Mouse (Mus musculus) gastrocnemius, postnatal 4 days (tissue): Measurements from ENCODE around the gene H2-T23. TPM values are rescaled to one million over a fixed set of nuclear protein-coding genes. Genes with fewer than 3 reads are reported as not detected.
A peak's percentile ranks its signal among the peaks of the same experiment; 100 is the strongest.
"Not testable (repeated sequence)": the region's sequence is repeated elsewhere in the genome, so short reads cannot be mapped to it uniquely, and the experiment has no call there.

Experiments used
- DNase-seq, 2 experiments: peaks; one replicate each; pipeline ENCODE4 v3.0.0; 2021 to 2022; ENCODE audit warnings: low spot score in 2 of 2, mixed read lengths in 2 of 2
- total RNA-seq, 2 experiments: library from RNA; stranded (reverse); gene quantifications; 2 replicates each; pipeline ENCODE4 v1.2.3; 2021

H2-T23 gene
- total RNA-seq, 2 experiments from 2014 or later, result 5.0 to 5.7 TPM

DNA sequence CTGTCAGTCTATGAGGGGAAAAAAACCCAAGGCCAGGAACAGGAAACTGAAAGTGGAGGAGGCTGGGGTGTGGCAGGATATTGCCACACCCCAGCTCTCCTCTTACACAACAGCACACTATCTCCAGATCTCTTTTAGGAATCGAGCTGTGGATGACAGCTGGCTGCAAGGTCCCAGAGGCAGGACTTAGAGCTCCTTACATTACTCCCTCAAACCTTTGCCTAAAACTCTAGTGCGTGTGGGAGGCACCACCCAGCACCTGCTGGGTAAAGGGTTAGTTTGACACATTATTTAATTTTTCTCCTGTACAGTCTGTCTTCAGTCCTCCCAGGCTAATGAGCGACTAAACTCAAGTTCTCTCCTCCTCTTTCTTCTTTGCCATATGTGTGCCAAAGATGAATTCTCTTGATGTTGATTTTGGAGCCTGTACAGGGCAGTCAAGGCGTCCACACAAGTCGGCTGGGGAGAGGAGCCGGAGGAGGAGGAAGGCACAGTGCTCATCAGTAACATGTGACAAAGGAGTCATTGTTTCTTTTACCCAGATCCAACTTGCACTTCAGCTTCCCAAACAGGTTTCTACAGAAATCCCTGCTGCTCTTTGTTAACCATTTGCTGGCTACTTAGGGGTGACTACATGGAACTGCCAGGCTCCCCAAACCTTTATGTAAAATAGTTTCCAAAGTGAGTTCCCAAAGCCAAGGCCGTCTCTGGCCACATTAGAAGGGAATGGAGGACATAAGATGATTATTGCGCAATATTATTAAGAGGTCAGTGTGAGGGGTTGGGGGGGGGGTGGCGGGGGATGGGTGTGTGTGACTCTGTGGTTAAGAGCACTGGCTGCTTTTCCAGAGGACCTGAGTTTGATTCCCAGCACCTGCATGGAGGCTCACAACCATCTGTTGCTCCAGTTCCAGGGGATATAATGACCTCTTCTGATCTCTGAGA lies 8.7 kb downstream of the H2-T23 start:
- no peak for DNase-seq

DNA sequence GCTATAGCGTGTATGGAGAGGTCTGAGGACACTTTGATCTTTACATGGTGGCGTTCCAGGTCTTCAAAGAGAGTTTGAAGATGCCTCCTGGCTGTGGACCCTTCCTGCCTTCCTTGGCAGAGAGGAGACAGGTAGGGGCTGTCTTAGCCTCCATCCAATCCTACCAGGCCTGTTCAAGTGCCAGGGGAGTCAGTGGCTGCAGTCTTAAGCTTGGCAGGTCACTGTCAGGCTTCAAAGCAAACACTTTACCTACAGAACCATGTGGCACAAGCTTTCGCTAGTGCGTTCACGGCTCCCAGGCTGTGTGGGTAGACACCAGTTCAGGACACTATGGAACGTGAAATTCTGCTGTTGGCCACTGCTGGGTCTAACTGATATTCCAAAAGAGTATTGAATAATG lies 9.7 kb downstream of the H2-T23 start:
- no peak for DNase-seq

DNA sequence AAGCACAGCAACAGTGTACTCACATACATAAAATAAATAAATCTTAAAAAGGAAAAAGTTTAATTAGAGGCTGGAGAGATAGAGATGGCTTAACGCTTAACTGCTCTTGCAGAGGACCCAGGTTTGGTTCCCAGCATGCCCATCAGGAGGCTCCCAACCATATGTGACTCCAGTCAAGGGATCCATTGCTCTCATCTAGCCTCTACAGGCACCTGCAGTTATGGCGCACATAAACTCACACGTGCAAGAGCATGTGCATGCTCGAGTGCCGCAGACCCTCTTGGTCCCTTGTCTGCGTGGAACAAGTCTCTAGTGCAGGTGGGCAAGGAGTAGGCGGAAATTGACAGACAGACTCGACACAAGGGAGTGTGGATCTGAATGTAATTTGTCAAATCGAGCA lies 10.6 kb downstream of the H2-T23 start:
- DNase-seq, result no peak

DNA sequence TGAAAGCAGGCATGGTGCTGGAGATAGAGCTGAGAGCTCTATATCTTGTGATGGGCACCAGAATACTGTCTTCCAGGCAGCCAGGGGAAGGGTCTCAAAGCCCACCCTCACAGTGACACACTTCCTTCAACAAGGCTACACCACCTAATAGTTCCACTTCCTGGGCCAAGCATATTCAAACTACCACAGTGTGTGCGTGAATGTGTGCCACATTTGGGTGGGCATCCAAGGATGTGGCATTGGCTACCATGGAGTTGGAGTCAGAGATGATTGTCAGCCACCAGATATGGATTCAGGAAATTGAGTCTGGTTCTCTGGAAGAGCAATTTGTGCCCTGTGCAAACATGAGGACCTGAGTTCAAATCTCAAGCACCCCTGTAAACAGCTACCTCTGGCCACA lies 11.3 kb downstream of the H2-T23 start:
- no peak for DNase-seq

DNA sequence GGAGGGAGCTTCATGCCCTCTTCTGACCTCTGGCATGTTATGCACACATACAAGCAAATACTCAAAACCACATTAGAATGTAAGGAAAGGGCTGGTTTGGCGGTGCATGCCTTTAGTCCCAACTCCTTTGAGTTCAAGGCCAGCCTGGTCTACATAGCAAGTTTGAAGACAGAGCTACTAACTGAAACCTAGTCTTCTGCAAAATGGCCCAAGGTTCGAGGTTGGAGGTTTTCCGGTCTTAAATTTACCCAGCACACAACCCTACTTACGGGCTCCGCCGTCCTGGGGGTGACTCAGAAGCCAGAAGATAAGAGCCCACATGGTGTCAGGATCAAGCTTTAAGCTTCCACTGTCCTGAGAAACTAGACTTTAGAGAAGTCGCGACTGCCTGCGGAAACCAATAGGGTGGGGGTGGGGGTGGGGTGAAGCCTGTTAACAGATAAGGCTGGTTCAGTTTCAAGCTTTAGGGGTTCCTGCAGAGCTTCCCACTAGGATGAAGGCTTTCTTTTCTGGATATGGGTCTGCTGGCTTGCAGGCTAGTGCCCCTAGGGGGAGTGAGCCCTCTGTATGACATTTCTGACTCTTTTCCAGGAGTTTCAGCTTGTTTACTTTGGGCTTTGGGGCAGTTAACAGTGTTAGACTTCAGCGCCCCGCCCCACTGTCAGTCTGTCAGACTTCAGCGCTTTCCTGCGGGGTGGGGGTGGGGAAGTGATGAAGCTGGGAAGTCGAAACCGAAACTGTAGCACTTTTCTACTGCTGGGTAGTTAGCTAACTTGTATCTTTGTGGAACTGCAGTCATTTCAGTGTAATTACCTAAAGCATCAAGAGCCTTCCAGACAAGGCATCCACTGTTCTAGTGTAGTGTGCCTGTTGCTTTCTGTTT lies 12.2 kb downstream of the H2-T23 start, which contains the start of gene H2-T24:
TSS of gene H2-T24 (minus strand) at position 370 of the 883 bp plus-strand sequence.
- peak in 1 of 2 experiments; percentile 54 for DNase-seq

DNA sequence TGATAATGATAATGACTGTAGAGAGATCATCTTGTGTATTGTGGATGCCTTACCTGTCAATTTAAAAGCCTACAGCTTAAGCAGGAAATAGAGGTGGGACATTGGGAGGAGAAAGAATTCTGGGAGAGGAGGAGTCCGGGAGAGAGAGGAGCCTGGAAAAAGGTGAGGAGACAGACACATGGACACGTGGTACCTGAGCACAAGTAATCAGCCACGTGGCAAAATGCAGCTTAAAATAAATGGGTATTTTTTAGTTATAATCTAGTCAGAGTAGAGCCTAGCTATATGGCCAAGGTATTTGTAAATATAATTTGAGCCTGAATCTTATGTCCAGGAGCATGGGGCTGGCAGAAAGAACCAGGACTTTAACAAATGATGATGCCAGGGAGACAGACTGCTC lies 13.1 kb downstream of the H2-T23 start:
- no peak for DNase-seq

DNA sequence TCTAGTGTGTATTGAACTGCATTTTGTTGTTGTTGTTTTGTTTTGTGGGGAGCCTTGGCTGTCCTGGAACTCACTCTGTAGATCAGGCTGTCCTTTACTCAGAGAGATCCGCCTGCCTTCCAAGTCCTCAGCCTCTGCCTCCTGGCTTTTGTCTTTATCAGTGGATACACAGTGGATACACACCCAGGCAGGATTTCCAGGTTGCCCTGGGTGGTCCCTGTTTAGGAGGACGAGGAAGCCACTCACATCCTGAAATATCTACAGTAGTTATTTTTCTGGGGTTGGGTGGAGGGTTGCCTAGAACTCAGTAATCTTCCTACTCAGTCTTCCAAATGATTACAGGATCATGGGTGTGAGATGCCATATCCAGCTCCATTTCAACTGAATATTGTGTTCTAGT lies 13.7 kb downstream of the H2-T23 start:
- no peak for DNase-seq

DNA sequence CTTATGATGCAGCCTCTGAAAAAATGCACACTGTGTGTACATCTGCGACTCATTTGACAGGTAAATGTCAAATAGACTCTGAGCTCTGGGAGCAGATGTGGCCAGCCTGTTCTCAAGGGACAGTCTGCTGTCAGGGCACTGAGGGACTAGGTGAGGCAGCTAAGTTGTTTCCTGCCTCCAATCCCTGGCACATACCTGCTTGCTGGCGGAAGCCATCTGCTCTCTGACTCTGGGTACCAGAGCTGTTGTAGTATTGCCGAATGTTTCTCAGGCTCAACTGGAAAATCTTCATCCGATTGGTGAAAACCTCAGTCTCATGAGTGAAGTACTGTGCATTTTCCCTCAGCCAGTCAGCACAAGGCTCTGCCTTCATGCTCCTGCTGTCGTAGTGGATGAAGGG lies 15.6 kb downstream of the H2-T23 start:
- no peak for DNase-seq

DNA sequence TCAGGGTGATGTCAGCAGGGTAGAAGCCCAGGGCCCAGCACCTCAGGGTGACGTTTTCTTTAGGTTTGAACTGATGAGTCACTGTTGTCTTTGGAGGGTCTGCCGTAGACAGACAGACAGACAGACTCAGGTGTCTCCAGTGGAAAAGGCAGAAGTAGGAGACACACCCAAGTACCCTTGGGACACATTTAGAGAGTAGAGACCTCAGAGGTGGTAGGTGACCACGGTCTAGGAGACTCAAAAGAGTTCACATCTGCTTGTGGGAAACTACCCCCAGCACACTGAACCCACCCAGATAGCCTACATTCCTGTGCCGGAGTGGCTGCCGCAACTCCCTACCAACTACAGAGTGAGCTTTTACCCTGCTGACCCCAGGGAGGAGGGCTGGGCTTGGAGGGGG lies 17.7 kb downstream of the H2-T23 start:
- DNase-seq, result no peak

DNA sequence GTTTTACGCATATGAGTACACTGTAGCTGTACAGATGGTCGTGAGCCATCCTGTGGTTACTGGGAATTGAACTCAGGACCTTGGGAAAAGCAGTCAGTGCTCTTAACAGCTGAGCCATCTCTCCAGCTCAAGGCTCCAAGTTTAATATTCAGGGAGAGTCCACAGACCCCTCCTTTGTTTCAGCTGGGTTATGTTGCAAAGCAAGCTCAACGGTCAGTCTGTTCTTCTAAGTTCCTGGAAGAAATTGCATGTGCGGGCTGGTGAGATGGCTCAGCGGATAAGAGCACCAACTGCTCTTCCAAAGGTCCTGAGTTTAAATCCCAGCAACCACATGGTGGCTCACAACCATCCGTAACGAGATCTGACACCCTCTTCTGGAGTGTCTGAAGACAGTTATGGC lies 28.2 kb downstream of the H2-T23 start:
- DNase-seq, result not testable (repeated sequence)

DNA sequence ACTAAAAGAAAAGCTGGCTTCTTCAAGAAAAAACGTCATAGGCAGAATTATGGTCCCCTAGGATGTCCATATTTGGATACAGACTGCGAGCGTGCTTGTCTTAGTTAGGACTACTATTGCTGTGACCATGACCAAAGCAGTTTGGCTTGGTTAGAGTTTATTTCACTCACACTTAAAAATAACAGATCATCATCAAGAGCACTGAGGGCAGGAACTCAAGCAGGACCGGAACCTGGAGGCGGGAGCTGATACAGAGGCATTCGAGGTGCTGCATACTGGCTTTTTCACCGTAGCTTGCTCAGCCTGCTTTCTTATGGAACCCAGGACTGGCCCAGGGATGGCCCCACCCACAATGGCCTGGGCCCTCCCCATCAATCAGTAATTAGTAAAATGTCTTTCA lies 29.3 kb downstream of the H2-T23 start:
- no peak for DNase-seq

DNA sequence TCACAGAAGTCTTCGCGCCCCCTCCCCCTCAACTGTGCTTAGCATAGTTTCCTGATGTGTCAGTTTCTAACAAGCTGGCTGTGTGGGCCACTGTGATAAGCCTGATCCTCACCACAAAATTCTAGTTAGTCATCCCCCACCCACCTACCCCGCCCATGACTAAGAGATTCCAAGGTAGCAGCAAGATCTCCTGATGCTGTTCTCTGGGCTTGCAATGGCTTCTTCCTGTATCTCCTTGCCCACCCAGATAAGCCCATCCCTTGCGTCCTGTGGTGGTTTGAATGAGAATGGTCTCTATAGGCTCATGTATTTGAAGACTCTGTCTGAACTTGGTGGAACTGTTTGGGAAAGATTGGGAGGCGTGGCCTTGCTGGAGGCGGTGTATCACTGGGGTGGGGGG lies 30.7 kb downstream of the H2-T23 start:
- DNase-seq, result no peak

DNA sequence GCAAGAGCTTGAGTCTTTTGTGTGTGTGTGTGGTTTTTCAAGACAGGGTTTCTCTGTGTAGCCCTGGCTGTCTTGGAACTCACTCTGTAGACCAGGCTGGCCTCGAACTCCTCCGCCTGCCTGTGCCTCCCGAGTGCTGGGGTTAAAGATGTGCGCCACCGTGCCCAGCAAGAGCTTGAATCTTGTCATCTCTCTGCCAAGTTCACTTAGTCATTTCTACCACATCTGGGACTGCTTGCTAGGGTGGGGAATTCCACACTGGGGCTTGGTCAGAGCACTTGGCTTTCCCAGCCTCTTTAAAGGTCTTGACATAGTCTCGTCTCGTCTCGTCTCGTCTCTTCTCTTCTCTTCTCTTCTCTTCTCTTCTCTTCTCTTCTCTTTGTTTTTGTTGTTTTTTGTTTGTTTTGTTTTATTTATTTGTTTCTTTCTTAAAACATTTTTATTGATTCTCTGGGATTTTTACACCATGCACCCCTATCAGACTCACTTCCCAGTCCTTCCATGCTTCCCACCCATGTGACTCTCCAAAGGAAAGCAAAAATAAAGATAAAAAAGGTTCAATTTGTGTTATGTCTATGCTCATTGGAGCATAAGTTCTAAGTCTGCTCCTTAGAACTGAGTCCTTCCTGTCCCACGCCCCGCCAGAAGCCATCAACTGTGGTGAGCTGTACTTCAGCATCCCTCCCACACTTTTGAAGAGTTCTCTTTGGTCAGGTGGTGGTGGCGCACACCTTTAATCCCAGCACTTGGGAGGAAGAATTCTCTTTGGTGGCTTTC lies 31.3 kb downstream of the H2-T23 start:
- DNase-seq, result no peak

DNA sequence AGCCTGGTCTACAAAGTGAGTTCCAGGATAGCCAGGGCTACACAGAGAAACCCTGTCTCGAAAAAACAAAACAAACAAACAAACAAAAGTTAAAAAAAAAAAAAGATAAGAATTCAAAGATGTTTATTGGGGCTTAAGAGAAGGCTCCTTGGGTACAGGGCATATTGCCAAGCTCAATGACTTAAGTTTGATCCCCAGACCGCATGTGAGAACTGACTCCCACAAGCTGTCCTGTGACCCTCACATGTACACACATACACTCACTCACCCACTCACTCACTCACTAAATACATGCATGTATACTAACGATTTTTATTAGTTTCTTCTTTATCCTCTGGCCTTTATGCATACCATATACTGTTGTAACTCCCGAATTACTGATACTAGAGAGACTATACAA lies 32.3 kb downstream of the H2-T23 start:
- no peak for DNase-seq

DNA sequence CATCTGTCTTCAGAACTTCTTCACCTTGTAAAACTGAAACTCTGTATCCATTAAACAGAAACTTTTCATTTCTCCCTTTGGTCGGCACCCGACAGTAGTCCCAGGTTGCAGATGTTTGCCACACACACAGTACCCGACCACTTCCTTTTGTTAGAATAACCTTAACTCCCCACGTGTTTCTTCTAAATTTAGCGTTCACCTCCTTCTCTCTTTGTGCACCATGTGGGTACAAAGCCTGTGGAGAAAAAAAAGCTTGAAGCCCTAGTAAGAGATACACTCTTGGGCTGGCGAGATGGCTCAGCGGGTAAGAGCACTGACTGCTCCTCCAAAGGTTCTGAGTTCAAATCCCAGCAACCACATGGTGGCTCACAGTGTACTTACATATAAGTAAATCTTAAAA lies 33.3 kb downstream of the H2-T23 start:
- no peak for DNase-seq

DNA sequence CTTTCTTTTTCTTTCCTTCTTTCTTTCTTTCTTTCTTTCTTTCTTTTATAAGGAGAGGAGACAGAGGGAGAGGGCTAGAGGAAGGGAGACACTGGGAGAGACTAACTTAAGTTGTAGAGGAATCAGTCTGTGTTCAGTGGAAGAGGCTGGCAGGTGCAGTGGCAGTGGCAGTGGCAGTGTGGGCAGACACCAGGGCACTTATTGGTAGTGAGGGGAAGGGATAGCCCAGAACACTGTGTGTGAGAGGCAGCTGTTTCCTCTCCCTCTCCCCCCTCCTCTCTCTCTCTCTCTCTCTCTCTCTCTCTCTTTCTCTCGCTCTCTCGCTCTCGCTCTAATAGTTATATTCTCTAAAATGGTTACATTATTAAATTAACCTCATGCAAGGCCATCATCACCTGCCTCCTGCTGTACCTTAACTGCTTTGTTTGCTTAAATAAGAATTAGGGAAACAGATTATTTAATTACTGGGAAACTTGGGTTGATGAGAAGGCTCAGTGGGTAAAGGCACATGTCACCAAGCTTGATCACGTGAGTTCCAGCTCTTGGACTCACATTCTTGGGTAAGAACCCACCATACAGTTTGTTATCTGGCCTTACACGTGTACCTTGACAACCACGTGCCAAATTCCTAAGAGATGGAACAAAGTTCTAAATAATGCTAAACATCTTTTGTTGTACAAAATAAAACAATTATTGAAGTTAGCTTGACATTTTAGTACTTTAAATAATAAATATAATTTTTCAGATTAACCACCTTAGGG lies 33.9 kb downstream of the H2-T23 start:
- no peak for DNase-seq

DNA sequence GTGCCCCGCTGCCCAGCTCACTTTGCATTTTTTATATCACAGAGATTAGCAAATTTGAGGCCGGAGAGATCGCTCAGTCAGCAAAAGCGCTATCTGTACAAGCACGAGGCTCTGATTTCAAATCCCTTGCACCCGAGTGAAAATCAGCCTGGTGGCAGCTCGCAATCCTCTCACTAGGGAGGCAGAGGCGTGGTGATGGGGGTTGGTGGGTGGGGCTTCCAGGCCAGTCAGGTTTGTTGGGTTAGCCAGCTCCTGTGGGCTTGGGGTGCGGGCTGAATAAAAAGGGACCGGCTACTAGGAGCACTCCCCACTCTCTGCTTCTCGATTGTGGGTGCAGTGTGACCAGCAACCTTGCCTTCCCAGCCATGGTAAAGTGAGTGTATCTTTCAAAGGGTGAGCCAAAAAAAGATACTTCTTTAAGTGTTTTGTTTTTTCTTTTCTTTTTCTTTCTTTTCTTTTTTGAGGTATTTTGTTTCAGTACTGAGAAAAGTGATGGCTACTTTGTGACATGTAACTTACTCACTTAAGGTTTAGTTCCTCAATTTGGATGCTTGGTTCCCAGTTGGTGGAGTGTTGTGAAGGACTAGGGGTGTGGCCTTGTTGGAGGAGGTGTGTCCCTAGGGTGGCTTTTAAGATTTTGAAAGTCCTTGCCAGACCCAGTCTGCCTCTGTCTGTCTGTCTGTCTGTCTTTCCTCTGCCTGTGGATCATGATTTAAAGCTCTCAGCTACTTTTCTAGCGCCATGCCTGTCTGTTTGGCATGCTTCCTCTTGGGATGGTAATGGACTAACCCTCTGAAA lies 34.7 kb downstream of the H2-T23 start:
- no peak for DNase-seq

DNA sequence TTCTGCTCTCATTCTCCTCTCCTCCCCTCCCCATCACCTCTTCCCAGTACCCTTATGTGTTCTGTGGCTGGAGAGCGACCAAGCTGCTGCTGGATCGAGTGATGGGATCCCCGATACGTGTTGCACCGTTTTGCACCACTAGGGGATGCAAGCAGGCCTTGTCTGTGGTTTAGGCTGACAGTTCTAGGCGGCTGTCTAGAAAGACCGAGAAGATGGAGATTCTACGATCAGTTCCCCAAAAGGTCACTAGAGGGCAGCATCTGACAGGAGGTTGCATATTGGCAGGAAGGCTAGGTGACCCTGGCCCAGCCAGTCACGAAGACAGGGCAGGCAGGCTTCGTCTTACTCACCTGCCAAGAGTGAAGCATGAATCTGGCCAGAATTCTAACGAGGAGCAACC lies 35.7 kb downstream of the H2-T23 start:
- peak; percentile 83 to 91 for DNase-seq

DNA sequence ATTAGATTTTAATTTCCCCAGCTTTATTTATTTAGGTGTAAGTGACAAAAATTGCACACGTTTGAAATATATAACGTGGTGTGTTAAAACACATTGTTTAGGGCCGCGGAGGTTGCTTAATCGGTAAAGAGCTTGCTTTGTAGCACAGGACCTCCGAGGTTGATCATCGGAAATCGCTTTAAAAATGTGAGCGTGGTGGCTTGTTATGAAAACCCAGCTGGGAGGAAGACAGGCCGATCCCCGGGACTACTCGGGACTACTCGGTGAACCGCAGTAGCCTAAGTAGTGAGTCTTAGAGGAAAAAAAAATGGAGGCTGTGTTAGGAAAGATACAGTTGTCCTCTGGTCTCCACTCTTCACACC lies 37.8 kb downstream of the H2-T23 start:
- DNase-seq, result no peak
